Mouse (Mus musculus) MEL (cell line): ENCODE results near the gene Galntl6. TPM values are rescaled to one million over a fixed set of nuclear protein-coding genes. Genes with fewer than 3 reads are reported as not detected.

Source experiments
- DNase-seq: peaks from one replicate; pipeline ENCODE4 v3.0.0; 2011; ENCODE audit warnings: low read depth, low spot score
- H3K27ac ChIP-seq: 2 replicates; pipeline ENCODE4 v1.5.1; 2012; ENCODE audit warnings: low read depth, mild to moderate bottlenecking, control low read depth, low read length, moderate library complexity; ENCODE audit not compliant: control insufficient read depth
- H3K27me3 ChIP-seq, 2 experiments: fragments of 150-350 bp in 1 of 2; sonication (generic) in 1 of 2; 2 replicates each; pipeline ENCODE4 v1.6.1; 2012; ENCODE audit warnings: low read length in 2 of 2, mild to moderate bottlenecking in 2 of 2, improper control_type of control experiment in 1 of 2, moderate library complexity in 1 of 2; ENCODE audit not compliant: insufficient read depth in 2 of 2, control insufficient read depth in 1 of 2
- H3K36me3 ChIP-seq, 2 experiments: 2 replicates each; pipeline ENCODE4 v1.6.1; 2012 to 2014; ENCODE audit warnings: low read length in 2 of 2, improper control_type of control experiment in 1 of 2, inconsistent platforms in 1 of 2, mild to moderate bottlenecking in 1 of 2; ENCODE audit not compliant: insufficient read depth in 2 of 2, control insufficient read depth in 1 of 2
- H3K4me1 ChIP-seq, 2 experiments: fragments of 150-350 bp in 1 of 2; sonication (generic) in 1 of 2; 2 replicates each; pipeline ENCODE4 v1.6.1; 2012; ENCODE audit warnings: low read length in 2 of 2, improper control_type of control experiment in 1 of 2, mild to moderate bottlenecking in 1 of 2; ENCODE audit not compliant: insufficient read depth in 2 of 2, control insufficient read depth in 1 of 2
- H3K4me3 ChIP-seq, 2 experiments: fragments of 150-350 bp in 1 of 2; sonication (generic) in 1 of 2; 2 replicates each; pipeline ENCODE4 v1.5.1; 2012; ENCODE audit warnings: low read depth in 2 of 2, low read length in 2 of 2, mild to moderate bottlenecking in 2 of 2, moderate library complexity in 2 of 2, control low read depth in 1 of 2, improper control_type of control experiment in 1 of 2; ENCODE audit not compliant: control insufficient read depth in 1 of 2, insufficient read depth in 1 of 2
- H3K79me2 ChIP-seq: 2 replicates; pipeline ENCODE4 v1.6.1; 2012; ENCODE audit warnings: mild to moderate bottlenecking, low read length, moderate library complexity; ENCODE audit not compliant: control insufficient read depth, poor library complexity, insufficient read depth
- H3K9ac ChIP-seq: 2 replicates; pipeline ENCODE4 v1.6.1; 2012; ENCODE audit warnings: low read depth, mild to moderate bottlenecking, control low read depth, low read length, moderate library complexity; ENCODE audit not compliant: control insufficient read depth, poor library complexity, severe bottlenecking
- H3K9me3 ChIP-seq: fragments of 150-350 bp; sonication (generic); replicated peaks from 2 replicates; pipeline ENCODE4 v1.6.1; 2012; ENCODE audit warnings: mild to moderate bottlenecking, low read length, improper control_type of control experiment, moderate library complexity; ENCODE audit not compliant: insufficient read depth
- CHD2 ChIP-seq: IDR thresholded peaks from 2 replicates; pipeline ENCODE4 v1.6.1; 2011; ENCODE audit warnings: low read length, improper control_type of control experiment
- ELF1 ChIP-seq: IDR thresholded peaks from 2 replicates; pipeline ENCODE4 v1.6.1; 2014; ENCODE audit warnings: low read depth, mild to moderate bottlenecking, inconsistent platforms, low read length, improper control_type of control experiment, moderate library complexity
- EP300 ChIP-seq, 2 experiments: IDR thresholded peaks; 2 replicates each; pipeline ENCODE4 v1.6.1; 2011; ENCODE audit warnings: improper control_type of control experiment in 2 of 2, low read length in 2 of 2, low read depth in 1 of 2, mild to moderate bottlenecking in 1 of 2
- HCFC1 ChIP-seq: IDR thresholded peaks from 2 replicates; pipeline ENCODE4 v1.6.1; 2012; ENCODE audit warnings: low read depth, mild to moderate bottlenecking, inconsistent platforms, low read length, improper control_type of control experiment, moderate library complexity
- KAT2A ChIP-seq: conservative IDR thresholded peaks from 2 replicates; pipeline ENCODE4 v1.6.1; 2012; ENCODE audit warnings: low read depth, low read length, improper control_type of control experiment, inconsistent platforms
- MEF2A ChIP-seq: IDR thresholded peaks from 2 replicates; pipeline ENCODE4 v1.6.1; 2014; ENCODE audit warnings: low read depth, mild to moderate bottlenecking, inconsistent platforms, low read length, improper control_type of control experiment; ENCODE audit not compliant: poor library complexity, insufficient replicate concordance, severe bottlenecking; ENCODE audit errors: extremely low read depth
- MXI1 ChIP-seq: IDR thresholded peaks from 2 replicates; pipeline ENCODE4 v1.6.1; 2011; ENCODE audit warnings: mild to moderate bottlenecking, low read depth, low read length, improper control_type of control experiment
- MYB ChIP-seq: IDR thresholded peaks from 2 replicates; pipeline ENCODE4 v1.6.1; 2011; ENCODE audit warnings: mild to moderate bottlenecking, low read depth, low read length, improper control_type of control experiment
- NELFE ChIP-seq: IDR thresholded peaks from 2 replicates; pipeline ENCODE4 v1.6.1; 2011; ENCODE audit warnings: low read depth, low read length, improper control_type of control experiment
- POLR2AphosphoS5 ChIP-seq: IDR thresholded peaks from 2 replicates; pipeline ENCODE4 v1.6.1; 2012; ENCODE audit warnings: low read depth, borderline replicate concordance, mild to moderate bottlenecking, inconsistent platforms, low read length, moderate library complexity, mixed read lengths
- RAD21 ChIP-seq: IDR thresholded peaks from 2 replicates; pipeline ENCODE4 v1.6.1; 2011; ENCODE audit warnings: mild to moderate bottlenecking, low read depth, low read length, improper control_type of control experiment
- SIN3A ChIP-seq: IDR thresholded peaks from 2 replicates; pipeline ENCODE4 v1.6.1; 2012; ENCODE audit warnings: low read length, improper control_type of control experiment, inconsistent platforms
- SMC3 ChIP-seq: IDR thresholded peaks from 2 replicates; pipeline ENCODE4 v1.6.1; 2011; ENCODE audit warnings: low read depth, low read length, improper control_type of control experiment
- TBP ChIP-seq: IDR thresholded peaks from 2 replicates; pipeline ENCODE4 v1.8.0; 2011; ENCODE audit warnings: low read depth, low read length, improper control_type of control experiment
- TCF12 ChIP-seq: IDR thresholded peaks from 2 replicates; pipeline ENCODE4 v1.6.1; 2014; ENCODE audit warnings: low read depth, mild to moderate bottlenecking, inconsistent platforms, low read length, improper control_type of control experiment, moderate library complexity
- UBTF ChIP-seq: IDR thresholded peaks from 2 replicates; pipeline ENCODE4 v1.6.1; 2012; ENCODE audit warnings: low read depth, mild to moderate bottlenecking, inconsistent platforms, low read length, improper control_type of control experiment, moderate library complexity, borderline replicate concordance; ENCODE audit not compliant: insufficient read depth
- ZKSCAN1 ChIP-seq: IDR thresholded peaks from 2 replicates; pipeline ENCODE4 v1.6.1; 2012; ENCODE audit warnings: low read depth, mild to moderate bottlenecking, inconsistent platforms, low read length, improper control_type of control experiment, moderate library complexity
- ZNF384 ChIP-seq: IDR thresholded peaks from 2 replicates; pipeline ENCODE4 v1.6.1; 2012; ENCODE audit warnings: low read depth, mild to moderate bottlenecking, inconsistent platforms, low read length, improper control_type of control experiment
- polyA plus RNA-seq, 2 experiments: library from polyadenylated mRNA; stranded (reverse) in 1 of 2; unstranded in 1 of 2; fragments of >175 nt in 1 of 2; fragments of >200 nt in 1 of 2; gene quantifications; 2 replicates each; pipeline versions ENCODE4 v1.2.1 to v1.2.4; 2012; ENCODE audit warnings: low replicate concordance in 2 of 2, low read depth in 1 of 2; ENCODE audit not compliant: insufficient read length in 2 of 2, insufficient read depth in 1 of 2, missing spikeins in 1 of 2
- total RNA-seq: library from RNA; depleted of rRNA; stranded (reverse); fragments of 300-350 nt; gene quantifications from 2 replicates; pipeline ENCODE4 v1.2.3, GENCODE M21; 2012

Gene Galntl6
- total and polyA plus RNA-seq, 3 experiments = not detected

GRCm38 (mm10) chr8:58372389-58372788 lies 540.1 kb downstream of the Galntl6 start:
- no peaks in the 10 kb centered on the region for H3K36me3 ChIP-seq
- no peak overlapping the region for H3K27ac ChIP-seq
- TF ChIP-seq CHD2 = no peak
- no peak for TF ChIP-seq RAD21
- no peak for TF ChIP-seq EP300 (IDR thresholded peaks at IDR 0.05; ENCODE audit: low read depth in 1 of 2, low read length in 2 of 2)
- TF ChIP-seq KAT2A = no peak
- no peak for TF ChIP-seq HCFC1
- no peak for TF ChIP-seq POLR2AphosphoS5
- no peak for TF ChIP-seq MXI1
- no peak for TF ChIP-seq SIN3A
- TF ChIP-seq ZNF384 = no peak
- no peak for TF ChIP-seq TCF12
- TF ChIP-seq MEF2A = no peak
- no peak for TF ChIP-seq NELFE
- no peak for TF ChIP-seq TBP
- TF ChIP-seq MYB = no peak
- TF ChIP-seq, all 39 proteins: peak for 0
- Histone ChIP-seq H3K4me1 (no peaks in the 10 kb centered on the region), H3K27me3 (no peaks in the 10 kb centered on the region), H3K9me3 (no peaks in the 10 kb centered on the region), H3K79me2 (no peaks in the 10 kb centered on the region), H3K9ac (no peak overlapping the region), H3K4me3 (no peak overlapping the region)
- no peak for DNase-seq

- Histone ChIP-seq H3K9me3 (no peaks in the 10 kb centered on the region), H3K36me3 (no peaks in the 10 kb centered on the region), H3K9ac (no peak overlapping the region), H3K79me2 (no peaks in the 10 kb centered on the region), H3K27ac (no peak overlapping the region), H3K27me3 (no peaks in the 10 kb centered on the region), H3K4me1 (no peaks in the 10 kb centered on the region), H3K4me3 (no peak overlapping the region)
- TF ChIP-seq HCFC1 = no peak
- TF ChIP-seq ELF1 = no peak
- TF ChIP-seq UBTF = no peak
- TF ChIP-seq ZKSCAN1 = no peak
- no peak for TF ChIP-seq SMC3
- DNase-seq = no peak
Measured at GRCm38 (mm10) chr8:58371979-58372378, 540.5 kb downstream of the Galntl6 start.
